Mouse (Mus musculus): ENCODE results near the gene Ly6g6f. TPM values are rescaled to one million over a fixed set of nuclear protein-coding genes. Genes with fewer than 3 reads are reported as not detected.

The Ly6g6f gene
- total and polyA plus RNA-seq, 2 experiments from 2014 or later: not detected

DNA sequence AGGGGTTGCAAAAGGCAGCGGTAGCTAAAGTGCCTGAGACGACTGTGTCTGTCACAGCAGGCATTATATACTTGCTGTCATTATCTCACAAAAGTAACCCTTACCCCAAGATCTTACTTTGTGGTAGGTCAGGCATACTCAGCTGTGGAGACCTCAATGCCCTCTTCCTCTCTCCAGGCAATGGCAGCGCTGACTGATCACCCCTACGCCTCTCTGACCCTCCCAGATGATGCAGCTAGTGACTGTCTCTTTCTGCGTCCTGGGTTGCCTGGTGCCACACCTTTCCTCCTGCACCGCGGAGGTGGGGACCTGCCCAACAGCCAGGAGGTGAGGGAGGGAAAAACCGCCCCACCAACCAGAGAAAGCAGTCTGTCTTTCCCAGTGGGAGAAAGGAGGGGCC, 24.1 kb downstream of the Ly6g6f start:
- H3K27me3 ChIP-seq (ENCODE audit: insufficient read depth, low read length): peaks cover 4% of the 10 kb centered on the region
- WGBS: 84% methylated on average over 8 of the region's 8 CpGs
- TF ChIP-seq CTCF (IDR thresholded peaks at IDR 0.05; ENCODE audit: low read depth): no peak
- peaks cover 12% of the 10 kb centered on the region for H3K36me3 ChIP-seq (ENCODE audit: insufficient read depth)
- H3K4me3 ChIP-seq (ENCODE audit: low read depth, low read length): no peak overlapping the region
- no peak overlapping the region for H3K9ac ChIP-seq
- peaks cover 16% of the 10 kb centered on the region; the same call in 1 of the 2 replicates for H3K4me1 ChIP-seq (ENCODE audit: insufficient read depth)
- ATAC-seq: no peak
- DNase-seq: no peak
- H3K4me2 ChIP-seq (ENCODE audit: low read depth): no peak overlapping the region
- no peaks in the 10 kb centered on the region for H3K9me3 ChIP-seq (ENCODE audit: low read length)
- no peak overlapping the region for H3K27ac ChIP-seq (ENCODE audit: low read depth, low read length)

DNA sequence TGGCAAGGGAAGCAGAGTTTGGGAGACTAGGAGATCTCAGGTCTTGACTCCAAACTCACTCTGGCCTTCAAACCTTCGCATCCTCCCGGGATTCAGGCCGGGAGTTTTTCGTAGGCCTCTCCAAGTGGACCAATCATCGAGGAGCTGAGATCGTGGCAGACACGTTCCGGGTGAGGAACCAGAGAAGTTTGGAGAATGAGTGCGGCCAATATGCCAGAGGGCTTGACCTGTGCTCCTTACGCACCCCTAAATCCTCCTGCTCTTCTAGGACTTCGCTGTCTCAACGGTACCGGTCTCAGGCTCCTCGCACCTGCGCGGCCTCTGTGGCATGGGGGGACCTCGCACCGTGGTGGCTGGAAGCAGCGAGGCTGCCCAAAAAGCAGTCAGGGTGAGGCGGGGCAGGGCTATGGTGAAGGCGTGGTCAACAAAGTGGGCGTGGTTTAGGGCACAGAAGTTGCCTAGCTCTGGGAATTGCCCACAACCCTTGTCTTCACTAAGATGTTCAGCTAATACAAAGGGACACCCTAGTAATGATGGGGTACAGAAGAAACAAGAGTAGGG, 24.6 kb downstream of the Ly6g6f start:
- peaks cover 12% of the 10 kb centered on the region for H3K36me3 ChIP-seq (ENCODE audit: insufficient read depth)
- 63% methylated on average over 22 of the region's 22 CpGs for WGBS
- no peak for TF ChIP-seq CTCF (IDR thresholded peaks at IDR 0.05; ENCODE audit: low read depth)
- H3K9me3 ChIP-seq (ENCODE audit: low read length): no peaks in the 10 kb centered on the region
- H3K9ac ChIP-seq: 0 out of 2 replicates have a peak overlapping the region, but pooled peaks have one; percentile 65
- H3K4me1 ChIP-seq (ENCODE audit: insufficient read depth): peaks cover 16% of the 10 kb centered on the region; the same call in 1 of the 2 replicates
- no peak overlapping the region for H3K27ac ChIP-seq (ENCODE audit: low read depth, low read length)
- peak overlapping the region; percentile 83 for H3K4me2 ChIP-seq (ENCODE audit: low read depth)
- ATAC-seq: no peak
- peak overlapping the region; percentile 79 for H3K4me3 ChIP-seq (ENCODE audit: low read depth, low read length)
- no peak for DNase-seq
- H3K27me3 ChIP-seq (ENCODE audit: insufficient read depth, low read length): peaks cover 4% of the 10 kb centered on the region

DNA sequence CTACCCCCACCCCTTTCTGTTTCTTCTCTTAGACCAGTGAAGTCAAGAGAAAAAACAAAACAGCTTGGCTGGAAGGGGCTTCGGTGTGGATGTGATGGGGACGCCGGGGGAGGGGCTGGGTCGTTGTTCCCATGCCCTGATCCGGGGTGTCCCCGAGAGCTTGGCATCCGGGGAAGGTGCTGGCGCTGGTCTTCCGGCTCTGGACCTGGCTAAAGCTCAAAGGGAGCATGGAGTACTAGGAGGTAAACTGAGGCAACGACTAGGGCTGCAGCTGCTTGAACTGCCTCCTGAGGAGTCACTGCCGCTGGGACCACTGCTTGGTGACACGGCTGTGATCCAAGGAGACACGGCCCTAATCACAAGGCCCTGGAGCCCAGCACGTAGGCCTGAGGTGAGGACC, 25.3 kb downstream of the Ly6g6f start:
- Histone ChIP-seq H3K27ac (ENCODE audit: low read depth, low read length) (no peak overlapping the region), H3K4me1 (ENCODE audit: insufficient read depth) (peaks cover 12% of the 10 kb centered on the region; the same call in 1 of the 2 replicates), H3K4me3 (ENCODE audit: low read depth, low read length) (peak overlapping the region; percentile 79), H3K36me3 (ENCODE audit: insufficient read depth) (peaks cover 12% of the 10 kb centered on the region), H3K27me3 (ENCODE audit: insufficient read depth, low read length) (peaks cover 3% of the 10 kb centered on the region), H3K9ac (peak overlapping the region; percentile 65), H3K4me2 (ENCODE audit: low read depth) (peak overlapping the region; percentile 83), H3K9me3 (ENCODE audit: low read length) (no peaks in the 10 kb centered on the region)
- WGBS: 16% methylated on average over 14 of the region's 14 CpGs
- DNase-seq (no peak), ATAC-seq (no peak)
- no peak for TF ChIP-seq CTCF (IDR thresholded peaks at IDR 0.05; ENCODE audit: low read depth)

DNA sequence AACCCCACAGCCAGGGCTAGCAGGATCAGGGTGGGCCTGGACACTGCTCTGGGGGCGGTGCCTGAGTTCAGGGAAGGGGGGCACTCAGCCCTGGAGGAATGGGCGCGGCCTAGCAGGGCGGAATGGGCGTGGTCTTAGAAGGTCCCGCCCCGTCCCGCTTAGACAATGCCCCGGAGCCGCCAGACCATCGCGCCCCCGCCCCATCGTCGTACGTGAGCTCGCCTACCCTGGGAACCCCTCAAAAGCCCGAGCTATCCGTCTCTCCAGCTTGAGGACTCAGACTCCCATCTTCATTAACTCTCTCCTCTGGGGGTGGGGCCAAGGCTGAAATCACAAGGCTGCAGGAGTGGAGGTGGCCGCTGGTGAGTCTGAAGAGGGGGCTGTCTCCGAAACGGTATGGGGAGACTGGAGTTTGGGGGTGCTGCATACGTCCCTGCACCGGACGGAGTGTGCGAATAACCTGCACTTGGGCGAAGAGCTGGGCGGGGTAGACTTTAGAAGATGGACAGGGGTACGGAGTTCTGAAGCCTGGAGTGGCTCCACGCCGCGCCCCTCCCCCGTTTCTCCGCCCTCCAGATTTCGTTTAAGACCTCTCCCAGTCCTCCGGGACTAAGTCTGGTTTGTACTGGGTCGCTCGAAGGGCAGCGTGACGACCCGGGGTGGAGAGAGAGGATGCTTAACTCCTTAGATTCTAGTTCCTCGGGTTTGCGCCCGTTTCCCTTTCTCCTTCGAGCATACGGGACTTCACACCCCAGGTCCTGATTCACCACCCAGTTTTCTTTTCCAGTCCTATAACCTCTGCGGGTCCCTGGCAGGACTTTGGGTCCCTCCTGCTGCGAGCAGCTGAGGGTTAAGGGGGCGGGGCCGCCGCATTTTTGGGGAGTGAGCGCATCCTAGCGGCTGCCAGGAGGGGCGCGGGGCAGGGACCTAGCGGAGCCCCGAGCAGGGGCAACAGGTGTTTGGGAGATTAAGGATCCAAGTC, 26.2 kb downstream of the Ly6g6f start, which contains the start of gene Ddah2:
Ddah2 (plus strand) TSS at position 125 of the 982 bp plus-strand sequence.
- no peaks in the 10 kb centered on the region for H3K9me3 ChIP-seq (ENCODE audit: low read length)
- ATAC-seq: peak; percentile 90
- peak within 1 kb of the TSS; percentile 79 for H3K4me3 ChIP-seq (ENCODE audit: low read depth, low read length)
- H3K4me2 ChIP-seq (ENCODE audit: low read depth): peak within 1 kb of the TSS; percentile 83
- no peaks in the 10 kb centered on the region for H3K27me3 ChIP-seq (ENCODE audit: insufficient read depth, low read length)
- peaks cover 9% of the 10 kb centered on the region; the same call in 1 of the 2 replicates for H3K4me1 ChIP-seq (ENCODE audit: insufficient read depth)
- peak within 1 kb of the TSS; percentile 86 for H3K27ac ChIP-seq (ENCODE audit: low read depth, low read length)
- TF ChIP-seq CTCF (IDR thresholded peaks at IDR 0.05; ENCODE audit: low read depth): peak; percentile 82
- peaks cover 13% of the 10 kb centered on the region for H3K36me3 ChIP-seq (ENCODE audit: insufficient read depth)
- peak within 1 kb of the TSS; percentile 65 for H3K9ac ChIP-seq
- peak; percentile 90 for DNase-seq
- WGBS: 1% methylated on average over 57 of the region's 57 CpGs

DNA sequence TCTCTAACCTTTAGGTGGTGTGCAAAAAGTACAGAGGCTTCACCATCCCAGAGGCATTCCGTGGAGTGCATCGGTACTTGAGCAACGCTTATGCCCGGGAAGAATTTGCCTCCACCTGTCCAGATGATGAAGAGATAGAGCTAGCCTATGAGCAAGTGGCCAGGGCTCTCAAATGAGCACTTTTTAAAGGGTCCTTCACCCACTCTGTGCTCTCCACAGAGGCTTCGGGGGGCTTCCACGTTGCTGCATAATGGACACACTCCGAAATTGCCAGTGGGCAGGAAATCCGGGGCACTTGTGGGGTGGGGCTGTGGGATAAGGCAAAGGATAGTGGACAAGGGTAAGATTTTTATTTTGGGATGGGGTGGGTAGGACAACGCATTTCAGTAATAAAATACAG, 27.1 kb downstream of the Ly6g6f start:
- ATAC-seq (no peak), DNase-seq (no peak)
- Histone ChIP-seq H3K9ac (peak overlapping the region; percentile 65; the same call in 1 of the 2 replicates), H3K36me3 (ENCODE audit: insufficient read depth) (peaks cover 17% of the 10 kb centered on the region), H3K9me3 (ENCODE audit: low read length) (no peaks in the 10 kb centered on the region), H3K4me3 (ENCODE audit: low read depth, low read length) (peak overlapping the region; percentile 79), H3K27ac (ENCODE audit: low read depth, low read length) (peak overlapping the region; percentile 86), H3K4me1 (ENCODE audit: insufficient read depth) (peaks cover 9% of the 10 kb centered on the region; the same call in 1 of the 2 replicates), H3K4me2 (ENCODE audit: low read depth) (peak overlapping the region; percentile 83), H3K27me3 (ENCODE audit: insufficient read depth, low read length) (no peaks in the 10 kb centered on the region)
- TF ChIP-seq CTCF (IDR thresholded peaks at IDR 0.05; ENCODE audit: low read depth): no peak
- 74% methylated on average over 9 of the region's 9 CpGs for WGBS

DNA sequence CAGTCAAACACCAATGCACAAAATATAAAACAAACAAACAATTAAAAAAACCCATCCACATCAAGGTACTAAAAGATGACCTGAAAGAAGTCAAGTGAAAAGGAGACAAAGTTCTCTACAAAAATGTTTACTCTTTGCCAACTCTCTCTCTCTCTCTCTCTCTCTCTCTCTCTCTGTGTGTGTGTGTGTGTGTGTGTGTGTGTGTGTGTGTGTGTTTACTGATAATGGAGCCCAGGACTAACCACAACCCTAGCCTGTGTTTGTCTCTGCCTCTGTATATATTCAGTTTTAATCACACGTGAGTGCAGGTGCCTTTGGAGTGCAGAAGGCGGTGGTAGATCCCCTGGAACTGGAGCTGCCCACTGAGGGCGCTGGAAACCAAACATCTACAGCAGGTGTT, 28.3 kb downstream of the Ly6g6f start:
- DNase-seq (no peak), ATAC-seq (no peak)
- H3K4me2 ChIP-seq (ENCODE audit: low read depth): no peak overlapping the region
- H3K9ac ChIP-seq: no peak overlapping the region
- no peak for TF ChIP-seq CTCF (IDR thresholded peaks at IDR 0.05; ENCODE audit: low read depth)
- H3K4me1 ChIP-seq (ENCODE audit: insufficient read depth): peaks cover 10% of the 10 kb centered on the region; the same call in 1 of the 2 replicates
- H3K4me3 ChIP-seq (ENCODE audit: low read depth, low read length): no peak overlapping the region
- 79% methylated on average over 3 of the region's 3 CpGs for WGBS
- H3K27me3 ChIP-seq (ENCODE audit: insufficient read depth, low read length): no peaks in the 10 kb centered on the region
- no peaks in the 10 kb centered on the region for H3K9me3 ChIP-seq (ENCODE audit: low read length)
- H3K27ac ChIP-seq (ENCODE audit: low read depth, low read length): no peak overlapping the region
- H3K36me3 ChIP-seq (ENCODE audit: insufficient read depth): peaks cover 17% of the 10 kb centered on the region
